Mouse (Mus musculus) olfactory bulb, adult 2 months (tissue): Measurements from ENCODE around the gene Pitpnm3.

Experiments used
- CTCF ChIP-seq: fragments of 200-500 bp; IDR thresholded peaks from 2 replicates; pipeline ENCODE4 v1.5.1; 2012; ENCODE audit warnings: low read depth, mild to moderate bottlenecking, low read length, moderate library complexity; ENCODE audit not compliant: insufficient read depth
- POLR2A ChIP-seq: fragments of 200-500 bp; IDR thresholded peaks from 2 replicates; pipeline ENCODE4 v1.6.1; 2012; ENCODE audit warnings: mild to moderate bottlenecking, low read depth, low read length, moderate library complexity; ENCODE audit not compliant: insufficient read depth

GRCm38 (mm10) chr11:72142889-72143288 is 7.3 kb upstream of the Pitpnm3 start:
- TF ChIP-seq CTCF (no peak), POLR2A (no peak)
